Mouse (Mus musculus): ENCODE results near the gene Col4a6. TPM values are rescaled to one million over a fixed set of nuclear protein-coding genes. Genes with fewer than 3 reads are reported as not detected.

The Col4a6 gene
- 0.61 TPM for polyA plus RNA-seq (2014; fragmentation: Illumina TruSeq; extraction: RNeasy Lipid Tissue Mini Kit (QIAGEN cat#74804); ENCODE audit: low read depth, low replicate concordance)

GRCm38 (mm10) chrX:141473470-141474302 lies at the start of gene Col4a6:
Gene Col4a6, minus strand, starts transcription at chrX:141474076.

GRCm38 (mm10) chrX:141475110-141475509 lies 1.2 kb upstream of the Col4a6 start, which contains the start of gene Col4a5:
Gene Col4a5, plus strand, starts transcription at chrX:141475385.

Other genes with a start within 250 kb of the Col4a6 start
- 31.5 TPM for gene Col4a5, start 1.3 kb upstream of the Col4a6 start, polyA plus RNA-seq (2014; fragmentation: Illumina TruSeq; extraction: RNeasy Lipid Tissue Mini Kit (QIAGEN cat#74804); ENCODE audit: low read depth, low replicate concordance)

Measured in kidney, adult 10 weeks (tissue).